Mouse (Mus musculus) liver, embryonic 16.5 days (tissue): ENCODE measurements at regions not wholly inside any gene's neighbourhood (a gene's known extent, or its start where the extent isn't known, plus 50 kb on each side); places are given as distances from the start of the nearest gene placed in this dataset.
A peak's percentile ranks its signal among the peaks of the same experiment; 100 is the strongest.

Experiments used
- ATAC-seq: fragments of 200-750 bp; cut with Nextera tagmentation; 2 replicates; pipeline ENCODE4 v1.8.0; 2017; ENCODE audit warnings: low read depth, mild to moderate bottlenecking, moderate number of reproducible peaks, moderate library complexity
- H3K27ac ChIP-seq: fragments of 300-500 bp; sonication (generic); 2 replicates; pipeline ENCODE4 v1.5.1; 2014; ENCODE audit warnings: mild to moderate bottlenecking, low read length
- H3K27me3 ChIP-seq: fragments of 300-500 bp; sonication (generic); 2 replicates; pipeline ENCODE4 v1.6.1; 2014; ENCODE audit warnings: low read depth, low read length, mixed read lengths; ENCODE audit not compliant: control insufficient read depth, insufficient read depth
- H3K36me3 ChIP-seq: fragments of 300-500 bp; sonication (generic); 2 replicates; pipeline ENCODE4 v1.6.1; 2014; ENCODE audit warnings: mild to moderate bottlenecking; ENCODE audit not compliant: control insufficient read depth, insufficient read depth
- H3K4me1 ChIP-seq: fragments of 300-500 bp; sonication (generic); 2 replicates; pipeline ENCODE4 v1.6.1; 2014; ENCODE audit warnings: low read depth, low read length, mixed read lengths; ENCODE audit not compliant: control insufficient read depth
- H3K4me2 ChIP-seq: fragments of 300-500 bp; sonication (generic); 2 replicates; pipeline ENCODE4 v1.6.1; 2014; ENCODE audit warnings: low read depth, low read length, mixed read lengths
- H3K4me3 ChIP-seq: fragments of 300-500 bp; sonication (generic); 2 replicates; pipeline ENCODE4 v1.5.1; 2014; ENCODE audit warnings: low read depth, mild to moderate bottlenecking, low read length
- H3K9ac ChIP-seq: fragments of 300-500 bp; sonication (generic); 2 replicates; pipeline ENCODE4 v1.6.1; 2014; ENCODE audit warnings: low read depth, low read length
- H3K9me3 ChIP-seq: fragments of 300-500 bp; sonication (generic); replicated peaks from 2 replicates; pipeline ENCODE4 v1.6.1; 2016; ENCODE audit warnings: low read length; ENCODE audit not compliant: control insufficient read depth
- WGBS: fragments of 180-500 bp; shearing (Covaris S2); extraction: QIAGEN DNeasy Blood & Tissue Kit; methylation state at CpG from one replicate; pipeline ENCODE4 v1.1.7; 2014; ENCODE audit not compliant: insufficient replicate concordance; 5-methylcytosine and 5-hydroxymethylcytosine counted together

GRCm38 (mm10) chr1:14513662-14514061, 1579.5 kb downstream of the 4930444P10Rik start:
- no peak overlapping the region for H3K9ac ChIP-seq
- no peaks in the 10 kb centered on the region for H3K36me3 ChIP-seq
- peaks cover 5% of the 10 kb centered on the region for H3K27me3 ChIP-seq
- H3K27ac ChIP-seq = no peak overlapping the region
- no peaks in the 10 kb centered on the region for H3K4me1 ChIP-seq
- H3K4me3 ChIP-seq = no peak overlapping the region
- ATAC-seq = no peak
- H3K4me2 ChIP-seq = no peak overlapping the region
- no peaks in the 10 kb centered on the region for H3K9me3 ChIP-seq

GRCm38 (mm10) chr1:14512481-14513285, 1580.4 kb downstream of the 4930444P10Rik start:
- Histone ChIP-seq H3K4me2 (no peak overlapping the region), H3K27me3 (peaks cover 14% of the 10 kb centered on the region), H3K36me3 (no peaks in the 10 kb centered on the region), H3K27ac (no peak overlapping the region), H3K4me1 (no peaks in the 10 kb centered on the region), H3K4me3 (no peak overlapping the region), H3K9ac (no peak overlapping the region), H3K9me3 (no peaks in the 10 kb centered on the region)
- ATAC-seq = no peak
- WGBS = 56% methylated on average over 9 of the region's 9 CpGs

GRCm38 (mm10) chr1:14506831-14507690, 1586.1 kb downstream of the 4930444P10Rik start:
- H3K36me3 ChIP-seq = no peaks in the 10 kb centered on the region
- H3K9me3 ChIP-seq = no peaks in the 10 kb centered on the region
- peaks cover 62% of the 10 kb centered on the region for H3K27me3 ChIP-seq
- H3K9ac ChIP-seq = no peak overlapping the region
- peak overlapping the region; percentile 38 for H3K4me2 ChIP-seq
- H3K4me3 ChIP-seq = peak overlapping the region; percentile 35
- no peaks in the 10 kb centered on the region for H3K4me1 ChIP-seq
- WGBS = 2% methylated on average over 32 of the region's 36 CpGs
- ATAC-seq = 0 out of 2 replicates have a peak, but pooled peaks have one; percentile 13
- no peak overlapping the region for H3K27ac ChIP-seq

GRCm38 (mm10) chr1:14506201-14506830, 1586.8 kb downstream of the 4930444P10Rik start:
- peak overlapping the region; percentile 35 for H3K4me3 ChIP-seq
- 1% methylated on average over 31 of the region's 34 CpGs for WGBS
- no peaks in the 10 kb centered on the region for H3K4me1 ChIP-seq
- H3K9ac ChIP-seq = no peak overlapping the region
- no peaks in the 10 kb centered on the region for H3K36me3 ChIP-seq
- H3K27me3 ChIP-seq = peaks cover 63% of the 10 kb centered on the region
- peak; percentile 30; the same call in 1 of the 2 replicates for ATAC-seq
- H3K27ac ChIP-seq = no peak overlapping the region
- H3K9me3 ChIP-seq = no peaks in the 10 kb centered on the region
- peak overlapping the region; percentile 38 for H3K4me2 ChIP-seq

GRCm38 (mm10) chr1:14505741-14506140, 1587.4 kb downstream of the 4930444P10Rik start:
- Histone ChIP-seq H3K4me1 (no peaks in the 10 kb centered on the region), H3K27me3 (peaks cover 63% of the 10 kb centered on the region), H3K9me3 (no peaks in the 10 kb centered on the region), H3K36me3 (no peaks in the 10 kb centered on the region), H3K9ac (no peak overlapping the region), H3K27ac (no peak overlapping the region), H3K4me3 (no peak overlapping the region), H3K4me2 (no peak overlapping the region)
- WGBS = 4% methylated on average over 6 of the region's 6 CpGs
- ATAC-seq = no peak

GRCm38 (mm10) chr1:14504767-14505343, 1588.3 kb downstream of the 4930444P10Rik start:
- Histone ChIP-seq H3K9me3 (no peaks in the 10 kb centered on the region), H3K4me1 (no peaks in the 10 kb centered on the region), H3K27me3 (peaks cover 63% of the 10 kb centered on the region), H3K4me3 (no peak overlapping the region), H3K36me3 (no peaks in the 10 kb centered on the region), H3K27ac (no peak overlapping the region), H3K9ac (no peak overlapping the region), H3K4me2 (no peak overlapping the region)
- WGBS = 3% methylated on average over 12 of the region's 12 CpGs
- no peak for ATAC-seq

- Histone ChIP-seq H3K27me3 (peaks cover 62% of the 10 kb centered on the region), H3K4me3 (no peak overlapping the region), H3K9ac (no peak overlapping the region), H3K27ac (no peak overlapping the region), H3K4me1 (no peaks in the 10 kb centered on the region), H3K36me3 (no peaks in the 10 kb centered on the region), H3K4me2 (no peak overlapping the region), H3K9me3 (no peaks in the 10 kb centered on the region)
- 5% methylated on average over 17 of the region's 17 CpGs for WGBS
- no peak for ATAC-seq
Measured at GRCm38 (mm10) chr1:14503881-14504742, 1589.0 kb downstream of the 4930444P10Rik start.

GRCm38 (mm10) chr1:14503193-14503800, 1589.8 kb downstream of the 4930444P10Rik start:
- no peak overlapping the region for H3K27ac ChIP-seq
- 25% methylated on average over 7 of the region's 7 CpGs for WGBS
- no peaks in the 10 kb centered on the region for H3K9me3 ChIP-seq
- H3K4me3 ChIP-seq = no peak overlapping the region
- no peak for ATAC-seq
- H3K9ac ChIP-seq = no peak overlapping the region
- no peaks in the 10 kb centered on the region for H3K4me1 ChIP-seq
- H3K36me3 ChIP-seq = no peaks in the 10 kb centered on the region
- H3K27me3 ChIP-seq = peaks cover 55% of the 10 kb centered on the region
- H3K4me2 ChIP-seq = no peak overlapping the region
